Mouse (Mus musculus) heart, postnatal 4 days (tissue): ENCODE data around the gene Tspan11. TPM values are rescaled to one million over a fixed set of nuclear protein-coding genes. Genes with fewer than 3 reads are reported as not detected.

Experiments
- DNase-seq: peaks from one replicate; pipeline ENCODE4 v3.0.0; 2021
- total RNA-seq, 2 experiments: library from RNA; stranded (reverse); gene quantifications; 2 replicates each; pipeline ENCODE4 v1.2.3; 2021

Tspan11 gene
- total RNA-seq, 2 experiments from 2014 or later = 2.3 to 3.9 TPM

DNA sequence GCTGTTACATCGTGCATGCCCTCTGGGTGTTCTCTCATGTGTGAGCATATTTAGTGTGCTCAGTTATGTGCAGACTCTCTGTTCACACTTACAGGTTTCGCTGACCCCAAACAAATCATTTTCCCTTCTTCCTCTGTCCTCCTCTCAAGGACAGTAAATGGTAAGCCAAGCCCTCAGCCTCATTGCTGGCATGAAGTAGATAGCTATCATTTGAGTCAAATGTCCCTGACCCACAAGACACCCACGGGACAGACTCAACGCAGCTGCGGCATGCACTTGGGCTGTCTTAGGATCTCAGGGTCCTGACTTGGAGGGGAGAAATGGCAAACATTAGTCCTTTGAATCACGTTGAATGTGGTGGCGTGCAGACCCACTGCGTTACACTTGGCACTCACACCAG is 55.0 kb downstream of the Tspan11 start:
- DNase-seq = no peak

DNA sequence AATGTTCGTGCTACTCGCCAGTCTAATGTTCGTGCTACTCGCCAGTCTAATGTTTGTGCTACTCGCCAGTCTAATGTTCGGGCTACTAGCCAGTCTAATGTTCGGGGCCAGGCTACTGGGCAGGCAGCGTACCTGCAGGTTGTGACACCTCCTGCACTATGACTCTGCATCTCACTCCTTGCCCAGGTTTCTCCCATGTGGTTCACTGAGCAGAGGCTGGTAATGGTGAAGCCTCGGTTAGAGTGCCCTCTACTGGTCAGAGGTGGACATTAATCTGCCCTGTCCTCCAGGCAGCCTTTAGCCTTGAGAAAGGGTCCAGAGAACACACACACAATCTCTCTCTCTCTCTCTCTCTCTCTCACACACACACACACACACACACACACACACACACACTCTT is 58.3 kb downstream of the Tspan11 start:
- DNase-seq = peak; percentile 83

DNA sequence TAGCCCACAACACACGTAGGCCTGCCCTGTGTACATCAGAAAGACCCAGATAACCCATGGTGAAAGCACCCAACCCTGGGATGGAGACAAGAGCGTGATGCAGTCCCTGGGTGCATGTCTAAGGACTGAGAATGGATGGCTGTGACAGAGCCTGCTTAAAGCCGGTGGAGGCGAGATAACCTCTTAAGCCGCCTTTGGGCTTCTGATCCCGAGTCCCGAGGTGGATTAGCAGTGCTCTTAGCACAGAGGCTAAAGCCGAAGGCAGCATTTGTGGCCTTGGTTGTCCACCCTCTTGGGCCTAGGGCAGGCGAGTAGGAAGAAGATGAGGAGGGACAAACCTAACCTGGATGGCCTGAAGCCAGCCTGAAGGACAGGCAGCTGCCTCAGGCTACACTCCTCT is 61.3 kb downstream of the Tspan11 start:
- no peak for DNase-seq

DNA sequence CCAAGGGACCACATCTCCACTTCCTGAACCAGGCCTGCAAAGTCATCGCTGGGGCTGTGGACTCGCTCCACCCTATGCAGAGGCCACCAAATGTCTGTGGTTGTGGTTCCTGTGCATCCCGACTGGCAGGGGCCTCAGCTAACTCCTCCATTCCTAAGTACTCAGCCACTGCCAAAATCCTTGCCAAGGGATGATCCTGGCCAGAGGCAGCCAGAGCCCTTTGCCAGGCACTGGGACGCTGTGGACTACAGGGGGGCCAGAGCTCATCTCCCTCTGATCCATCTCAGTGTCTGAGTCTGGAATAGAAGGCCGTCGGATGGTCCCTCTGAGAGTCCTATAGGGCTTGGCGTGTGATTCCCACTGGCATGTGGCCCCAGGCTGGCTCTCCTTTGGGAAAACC is 62.5 kb downstream of the Tspan11 start:
- DNase-seq = no peak

DNA sequence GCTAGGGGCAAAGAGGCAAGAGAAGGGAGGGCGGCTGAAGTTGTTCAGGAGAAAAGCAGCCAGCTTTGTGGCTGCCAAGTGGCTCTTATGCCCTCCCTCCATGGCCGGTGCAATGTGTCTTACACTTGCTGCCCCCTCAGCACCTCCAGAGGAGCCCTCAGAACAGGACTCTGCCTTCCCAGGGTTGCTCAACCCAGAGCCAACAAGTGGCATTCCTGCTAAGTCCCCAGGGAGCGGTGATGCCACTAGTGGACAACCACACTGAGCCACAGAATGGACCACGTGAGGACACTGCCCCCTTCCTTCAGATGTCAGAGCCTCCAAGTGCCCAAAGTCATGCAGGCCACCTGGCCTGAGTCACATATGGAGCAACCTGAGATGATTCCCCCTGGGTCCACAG is 65.7 kb downstream of the Tspan11 start:
- DNase-seq = no peak

DNA sequence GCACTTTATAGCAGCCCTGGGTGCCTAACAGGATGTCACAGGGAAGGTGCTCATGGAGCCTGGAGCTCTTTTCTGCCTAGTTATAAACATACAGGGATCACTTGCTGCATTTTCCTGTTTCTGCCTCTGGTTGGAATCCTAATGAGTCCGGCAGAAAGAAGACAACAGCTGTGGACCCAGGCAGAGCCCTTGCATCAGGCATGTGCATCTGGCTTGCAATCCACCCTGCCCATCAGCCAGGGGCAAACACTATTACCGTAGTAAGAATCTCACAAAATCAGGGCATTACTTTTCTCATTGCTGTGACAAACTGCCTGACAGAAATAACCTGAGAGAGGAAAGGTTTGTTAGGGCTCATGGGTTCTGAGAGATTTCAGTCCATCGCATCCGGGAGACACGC is 68.8 kb downstream of the Tspan11 start:
- no peak for DNase-seq

DNA sequence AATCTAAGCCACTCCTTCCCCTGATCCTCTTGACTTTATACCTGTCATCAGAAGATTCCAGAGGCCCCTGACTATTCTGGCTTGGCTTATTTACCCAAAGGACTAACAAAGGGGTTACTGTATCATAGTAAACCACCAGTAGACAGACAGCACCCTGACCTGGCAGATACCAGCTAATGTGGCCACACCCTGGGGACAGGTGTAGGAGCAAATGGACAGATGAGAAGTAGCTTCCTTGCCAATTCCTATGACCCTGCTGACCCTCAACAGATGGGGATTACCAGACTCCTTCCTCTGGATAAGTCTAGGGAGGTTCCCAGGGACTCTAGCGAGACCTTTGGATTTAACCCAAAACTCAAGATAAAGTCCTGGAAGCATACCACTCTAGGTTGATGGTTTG is 72.8 kb downstream of the Tspan11 start:
- no peak for DNase-seq

DNA sequence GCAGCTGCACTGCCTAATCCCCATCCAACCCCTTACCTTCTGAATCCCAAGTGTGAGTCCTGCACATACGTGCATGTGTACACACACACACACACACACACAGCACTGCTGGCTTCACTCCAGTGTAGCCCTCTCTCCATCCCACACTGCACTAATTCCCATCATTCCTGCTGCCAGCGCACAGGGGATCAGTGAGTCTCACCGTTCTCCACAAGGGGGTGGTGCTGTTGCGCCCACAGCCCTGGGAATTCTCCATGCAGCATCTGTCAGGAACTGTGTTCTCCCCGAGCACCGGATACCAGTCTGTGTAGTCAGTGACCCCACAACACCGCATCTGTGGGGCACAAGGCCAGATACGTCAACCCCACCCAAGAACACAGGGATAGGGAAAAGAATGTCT is 78.1 kb downstream of the Tspan11 start:
- peak; percentile 56 for DNase-seq

DNA sequence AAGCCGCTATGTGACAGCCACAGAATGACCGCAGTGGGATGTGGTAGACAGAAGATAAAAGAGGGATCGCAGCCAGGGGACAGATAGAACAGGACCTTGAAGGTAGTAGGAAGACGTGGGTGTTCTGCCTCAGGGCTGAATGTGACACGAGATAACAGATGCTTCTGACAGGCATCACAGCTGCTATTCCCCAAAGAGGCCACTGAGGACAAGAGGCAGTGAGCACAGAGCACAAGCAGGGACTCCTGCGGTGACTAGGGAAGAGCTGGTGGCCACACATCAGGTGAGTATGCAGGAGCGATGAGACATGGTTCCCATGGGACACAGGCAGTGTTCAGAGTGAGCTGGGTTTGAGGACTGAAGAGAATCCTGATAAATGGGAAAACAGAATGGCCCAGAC is 82.3 kb downstream of the Tspan11 start:
- no peak for DNase-seq

DNA sequence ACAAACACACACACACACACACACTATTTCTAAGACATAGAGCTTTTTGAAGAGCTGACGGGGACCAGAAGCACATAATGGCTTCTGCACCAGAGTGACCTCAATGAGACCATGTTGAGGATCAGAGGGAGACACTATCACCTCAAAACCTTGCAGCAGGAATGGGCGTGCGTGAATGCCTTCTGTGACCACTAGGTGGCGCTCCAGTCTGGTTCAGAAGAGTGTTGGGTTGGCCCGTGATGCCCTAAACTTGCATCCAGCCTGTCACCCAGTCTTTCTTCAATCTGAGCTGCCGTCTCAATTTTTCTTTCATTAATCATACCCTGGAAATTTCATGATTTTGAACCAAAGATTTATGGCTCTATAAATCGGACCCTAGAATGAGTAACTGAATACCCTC is 82.7 kb downstream of the Tspan11 start:
- peak; percentile 91 for DNase-seq

DNA sequence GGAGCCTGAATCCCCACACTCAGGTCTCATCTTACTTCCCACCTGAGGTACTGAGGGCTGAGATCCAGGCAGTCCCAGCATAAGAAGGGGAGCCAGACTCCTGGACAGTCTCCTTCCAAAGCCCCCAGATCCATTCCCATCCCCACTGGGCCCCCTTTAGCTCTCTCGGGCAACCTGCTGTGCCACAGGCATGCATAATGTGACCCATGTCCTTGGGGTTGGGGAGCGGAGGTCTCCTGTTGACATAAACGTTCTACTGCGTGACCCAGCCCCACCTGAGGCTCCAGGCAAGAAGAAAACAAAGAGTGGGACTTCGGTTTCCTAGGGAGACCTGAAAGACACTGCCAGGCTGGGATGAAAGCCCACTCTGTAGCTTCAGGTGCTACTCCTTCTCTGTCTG is 83.5 kb downstream of the Tspan11 start:
- DNase-seq = no peak

DNA sequence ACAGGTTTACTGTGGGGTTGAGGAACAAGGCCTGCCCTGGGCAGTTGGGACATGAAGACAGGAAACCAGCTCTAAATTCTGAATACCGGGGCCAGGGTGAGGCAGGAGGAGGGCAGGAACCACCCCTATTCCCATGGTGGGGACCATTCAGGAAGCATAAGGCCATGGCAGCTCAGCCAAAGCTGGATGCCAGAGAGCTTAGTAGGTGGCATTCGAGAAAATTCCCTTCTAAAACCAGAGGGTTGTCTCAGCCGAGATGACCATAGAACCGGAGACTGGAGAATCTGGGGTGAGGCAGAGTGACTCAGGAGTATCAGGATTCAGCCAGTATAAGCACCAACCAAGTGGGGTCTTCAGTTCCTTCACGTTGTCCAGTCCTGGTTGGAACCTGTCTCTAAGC is 84.5 kb downstream of the Tspan11 start:
- no peak for DNase-seq

DNA sequence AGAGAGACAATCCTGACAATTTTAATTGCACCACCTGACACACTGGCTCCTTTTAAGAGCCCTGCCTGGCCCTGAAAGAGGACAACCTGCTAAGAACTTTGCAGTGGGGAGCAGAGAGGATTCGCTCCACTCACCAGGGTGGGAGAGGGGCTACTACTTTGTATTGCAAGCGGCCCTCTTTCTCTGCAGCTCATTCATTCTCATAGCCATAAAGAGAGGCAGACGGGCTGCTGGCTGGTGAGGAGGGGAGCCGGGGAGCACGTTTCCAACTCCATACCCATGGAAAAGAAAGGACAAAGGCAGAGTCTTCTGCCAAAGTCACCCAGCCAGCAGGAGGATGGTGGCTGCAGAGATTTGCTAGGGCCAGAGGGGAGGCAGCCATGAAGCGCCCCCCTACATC is 86.2 kb downstream of the Tspan11 start:
- no peak for DNase-seq

DNA sequence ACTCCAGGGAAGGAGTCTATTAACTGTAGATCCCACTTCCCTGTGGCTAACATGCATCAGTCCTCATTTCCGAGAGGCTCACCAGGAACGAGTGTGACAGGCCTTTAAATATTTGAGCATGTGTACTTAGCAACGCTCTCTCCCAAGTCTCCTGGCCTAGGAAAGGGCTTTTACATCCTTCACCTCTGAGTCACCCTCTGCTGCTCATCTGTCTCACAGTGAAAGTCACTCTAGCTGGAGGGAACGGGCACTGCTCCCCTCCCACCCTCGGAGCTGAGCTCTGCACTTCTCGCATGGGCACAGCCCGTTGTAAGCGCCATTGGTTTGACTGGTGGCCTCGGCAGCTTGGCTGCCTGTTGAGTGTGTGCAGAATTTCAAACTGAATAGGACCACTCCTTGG is 86.6 kb downstream of the Tspan11 start:
- DNase-seq = no peak

DNA sequence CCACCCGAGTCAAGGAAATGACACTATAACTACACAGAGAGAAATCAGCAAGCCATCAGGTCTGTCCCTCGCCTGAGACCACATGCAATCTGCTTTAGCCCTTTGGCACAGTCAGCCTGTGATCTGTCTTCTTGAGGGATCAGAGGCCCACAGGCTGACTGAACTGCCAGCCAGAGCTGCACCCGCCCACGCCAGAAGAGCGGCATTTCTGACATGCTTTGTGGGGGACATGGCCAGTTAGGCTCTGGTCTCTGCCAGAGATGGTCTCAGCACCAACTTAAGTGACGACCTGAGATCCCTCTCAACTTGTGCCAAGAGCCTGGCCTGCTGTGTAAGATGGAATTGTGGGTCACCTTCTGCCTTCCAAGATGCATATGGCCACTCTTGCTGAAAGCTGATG is 89.3 kb downstream of the Tspan11 start:
- no peak for DNase-seq

DNA sequence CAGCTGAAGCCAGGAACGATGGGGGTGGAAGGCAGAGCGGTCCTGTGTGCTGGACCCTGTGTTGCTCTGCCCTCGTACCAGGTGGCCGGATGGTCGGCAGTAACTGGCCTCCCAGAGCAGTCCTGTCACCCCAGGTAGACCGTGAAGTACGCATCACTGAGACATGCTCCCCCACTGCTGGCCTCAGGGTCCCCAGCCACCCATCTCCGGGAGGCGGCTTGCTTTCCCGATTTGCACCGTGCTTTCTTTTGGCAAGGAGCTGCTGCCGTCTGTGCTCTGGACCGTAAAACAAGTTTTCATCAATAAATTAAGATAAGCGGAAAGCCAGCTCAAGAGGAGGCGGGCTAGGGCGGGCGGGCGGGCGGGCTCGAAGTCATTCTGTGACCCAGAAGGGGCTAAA is 91.6 kb downstream of the Tspan11 start:
- no peak for DNase-seq

DNA sequence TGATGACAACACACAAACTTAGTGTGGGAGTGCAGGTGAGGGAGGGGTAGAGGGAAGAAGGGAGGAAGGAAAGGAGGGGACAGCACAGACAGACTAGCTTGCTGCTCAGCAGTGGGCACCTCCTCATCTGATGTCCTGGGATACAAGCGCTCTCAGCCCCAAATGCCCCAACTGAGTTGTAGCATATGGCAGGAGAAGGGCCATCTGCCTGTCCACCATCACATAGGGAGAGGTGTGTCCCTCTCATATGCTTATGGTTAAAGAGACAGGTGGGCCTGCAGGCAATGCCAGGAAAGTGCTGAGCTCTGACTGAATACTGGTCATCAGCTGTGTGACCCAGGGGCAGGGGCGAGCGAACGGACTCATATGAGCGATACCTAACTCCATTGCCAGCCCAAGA is 92.4 kb downstream of the Tspan11 start:
- DNase-seq = no peak

DNA sequence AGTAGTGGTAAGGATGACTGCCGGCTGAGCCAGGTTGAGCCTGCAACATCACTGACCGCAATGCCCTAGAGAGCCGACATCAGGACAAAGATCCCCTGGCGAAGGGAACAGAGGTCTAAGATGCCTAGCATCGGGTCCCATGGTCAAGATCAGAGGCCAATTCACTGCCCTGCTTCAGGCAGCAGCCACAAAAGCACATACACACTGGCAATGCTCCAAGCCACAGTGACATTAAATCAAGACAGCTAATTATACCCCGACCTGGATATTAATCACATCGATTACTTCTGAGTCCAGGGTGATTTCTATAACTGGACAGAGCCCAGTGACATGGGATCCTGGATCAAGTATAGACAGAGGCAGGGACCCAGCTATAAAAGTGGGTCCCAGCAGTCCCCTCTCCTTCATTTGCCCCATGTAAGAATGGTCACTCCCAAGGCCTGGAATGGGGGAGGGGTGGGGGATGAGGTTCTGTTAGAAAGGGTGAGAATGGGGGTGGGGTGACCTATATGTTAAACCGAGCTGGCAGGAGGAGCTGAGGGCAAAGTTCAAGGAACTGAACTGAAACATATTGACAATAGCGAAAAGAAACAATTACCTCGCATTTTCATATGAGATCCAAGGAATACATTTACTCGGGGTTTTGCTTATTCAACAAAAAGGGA is 93.1 kb downstream of the Tspan11 start:
- no peak for DNase-seq

DNA sequence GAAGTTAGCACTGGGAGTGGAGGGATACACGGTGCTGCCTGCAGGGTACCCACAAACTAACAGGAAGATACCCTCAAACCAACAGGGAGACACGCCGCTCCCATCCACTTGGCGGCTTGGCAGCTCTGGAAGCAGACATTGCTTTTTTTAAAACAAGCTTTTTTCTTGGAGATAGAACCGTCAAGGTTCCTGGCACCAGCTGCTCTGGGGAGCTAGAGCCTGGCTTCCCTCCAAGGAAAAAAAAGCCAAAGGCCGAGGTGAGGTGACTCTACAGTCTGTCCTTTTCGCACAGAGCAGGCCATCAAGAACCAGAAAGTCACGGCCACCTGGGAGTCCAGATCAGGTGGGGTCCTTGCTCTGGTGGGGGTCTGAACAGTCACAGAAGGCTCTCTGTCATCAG is 93.8 kb downstream of the Tspan11 start:
- DNase-seq = peak; percentile 57

DNA sequence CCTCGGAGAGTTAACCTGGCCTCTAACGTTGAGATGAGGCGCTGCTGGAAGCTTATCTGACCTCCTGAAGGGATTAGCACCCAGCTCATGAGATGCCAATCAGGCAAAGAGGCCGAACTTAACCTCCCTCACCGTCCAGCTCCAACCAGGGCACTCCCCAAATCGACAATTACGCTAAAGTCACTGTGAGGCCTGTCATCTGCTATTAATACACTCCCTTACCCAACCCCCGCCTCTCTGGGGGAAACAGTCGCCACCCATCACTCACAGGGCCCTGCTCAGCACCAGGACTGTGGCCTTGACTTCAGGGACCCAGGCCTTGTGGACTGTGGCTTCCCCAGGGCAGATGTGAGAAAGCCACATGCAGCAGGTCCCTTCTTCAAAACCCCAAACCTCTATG is 99.0 kb downstream of the Tspan11 start:
- peak; percentile 67 for DNase-seq

DNA sequence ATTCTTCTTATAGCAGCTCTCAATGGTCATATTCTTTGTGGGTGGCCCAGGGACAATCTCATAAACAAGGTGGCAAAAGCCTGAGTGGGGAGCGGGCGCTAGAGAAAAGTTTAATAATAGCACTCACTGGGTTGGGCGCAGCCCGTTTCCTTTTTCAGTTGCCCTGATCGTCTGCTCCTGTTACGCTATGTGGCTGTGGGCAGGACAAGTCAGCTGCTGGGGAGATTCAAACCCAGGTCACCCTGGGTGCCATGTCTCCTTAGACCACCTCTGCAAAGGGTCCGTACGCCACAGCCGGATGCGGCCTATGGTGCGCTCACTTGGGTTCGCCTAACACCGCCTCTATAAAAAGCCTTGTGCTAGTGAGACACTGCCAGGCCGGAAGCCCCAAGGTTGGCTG is 100.0 kb downstream of the Tspan11 start:
- DNase-seq = peak; percentile 37

DNA sequence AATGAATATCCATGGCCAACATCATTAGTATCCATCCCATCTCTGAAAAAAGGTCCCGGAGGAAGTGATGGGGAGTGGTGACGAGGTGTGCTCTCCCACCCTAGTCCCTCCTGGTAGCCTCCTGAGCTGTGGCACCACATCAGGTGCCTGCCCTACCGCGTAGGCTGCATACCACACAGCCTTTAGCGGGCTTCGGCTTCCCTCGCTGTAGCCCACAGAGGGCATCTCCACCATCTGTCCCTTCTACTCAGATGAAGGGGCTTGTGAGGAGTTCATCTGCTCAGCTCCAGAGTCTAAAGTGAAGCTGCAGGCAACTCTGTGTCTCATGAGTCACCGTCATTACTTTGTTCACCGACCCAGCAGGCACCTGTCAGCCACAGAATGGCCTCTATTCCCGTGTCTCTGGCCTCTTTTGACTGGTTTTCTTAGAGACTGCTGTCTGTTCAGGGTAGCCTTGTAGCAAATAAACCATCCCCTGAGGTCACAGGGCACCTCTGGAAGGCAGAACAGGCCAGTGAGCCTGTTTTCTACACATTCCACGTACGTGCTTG is 101.6 kb downstream of the Tspan11 start:
- no peak for DNase-seq

DNA sequence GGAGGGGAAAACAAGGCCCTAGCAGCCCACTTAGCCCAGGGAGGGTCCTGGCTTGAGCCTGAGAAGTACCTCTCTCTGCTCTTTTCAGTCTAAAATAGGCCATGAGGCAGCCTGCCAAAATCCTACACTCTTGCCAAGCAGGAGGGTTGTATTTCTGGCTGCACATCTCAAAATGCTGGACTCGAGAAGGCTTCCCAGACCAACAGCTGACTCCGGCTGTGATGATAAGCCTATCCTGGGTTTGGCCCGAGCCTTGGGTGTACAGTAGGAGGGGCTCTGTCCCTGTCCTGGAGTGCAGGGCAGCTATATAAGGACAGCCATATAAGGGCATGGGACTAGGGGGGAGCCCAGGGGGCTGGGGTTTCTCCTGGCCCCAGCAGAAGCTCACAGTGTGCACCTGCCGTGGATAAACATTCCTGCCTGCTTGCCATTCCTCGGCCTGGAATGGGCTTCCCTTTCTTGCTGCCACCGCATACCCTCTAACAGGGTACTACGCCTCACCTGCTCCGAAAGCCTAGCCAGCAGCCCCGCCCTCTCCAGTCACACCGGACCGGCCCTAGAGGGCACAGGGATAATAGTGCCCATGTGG is 102.3 kb downstream of the Tspan11 start:
- peak; percentile 97 for DNase-seq

DNA sequence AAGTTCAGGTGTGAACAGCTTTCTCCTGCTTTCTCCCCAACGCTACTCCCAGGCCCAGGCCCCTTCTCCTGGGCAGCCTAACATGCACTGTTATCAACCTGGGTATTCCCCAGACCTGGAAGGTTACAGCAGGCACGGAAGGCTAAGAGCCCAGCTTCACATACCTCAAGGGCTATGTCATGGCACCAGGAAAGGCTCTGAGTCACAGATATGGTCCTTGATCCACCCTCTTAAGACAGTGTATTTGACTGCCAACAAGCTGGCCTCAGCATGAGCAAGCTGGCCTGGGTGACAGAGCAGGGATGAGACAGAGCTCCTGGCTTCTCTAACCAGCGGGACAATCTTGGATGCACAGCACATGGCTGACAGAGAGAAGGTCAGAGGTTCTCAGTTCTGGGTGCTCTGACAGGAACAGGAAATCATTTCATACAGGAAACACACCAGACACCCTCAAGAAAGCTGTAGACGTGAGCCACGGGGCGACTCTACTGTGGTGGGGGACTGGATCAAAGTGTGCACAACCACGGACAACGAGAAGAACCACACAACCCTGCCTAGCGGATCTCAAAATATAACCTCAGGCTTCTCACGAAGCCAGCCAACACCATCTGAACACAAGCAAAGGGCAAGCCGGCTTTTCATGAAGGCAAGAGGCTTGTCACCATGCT is 104.3 kb downstream of the Tspan11 start:
- DNase-seq = peak; percentile 68
